Mouse (Mus musculus) testis, postnatal 14 days (tissue): ENCODE data around the gene Daglb.

Source experiments
- DNase-seq: peaks from one replicate; pipeline ENCODE4 v3.0.0; 2021; ENCODE audit warnings: low spot score

The Daglb gene

DNA sequence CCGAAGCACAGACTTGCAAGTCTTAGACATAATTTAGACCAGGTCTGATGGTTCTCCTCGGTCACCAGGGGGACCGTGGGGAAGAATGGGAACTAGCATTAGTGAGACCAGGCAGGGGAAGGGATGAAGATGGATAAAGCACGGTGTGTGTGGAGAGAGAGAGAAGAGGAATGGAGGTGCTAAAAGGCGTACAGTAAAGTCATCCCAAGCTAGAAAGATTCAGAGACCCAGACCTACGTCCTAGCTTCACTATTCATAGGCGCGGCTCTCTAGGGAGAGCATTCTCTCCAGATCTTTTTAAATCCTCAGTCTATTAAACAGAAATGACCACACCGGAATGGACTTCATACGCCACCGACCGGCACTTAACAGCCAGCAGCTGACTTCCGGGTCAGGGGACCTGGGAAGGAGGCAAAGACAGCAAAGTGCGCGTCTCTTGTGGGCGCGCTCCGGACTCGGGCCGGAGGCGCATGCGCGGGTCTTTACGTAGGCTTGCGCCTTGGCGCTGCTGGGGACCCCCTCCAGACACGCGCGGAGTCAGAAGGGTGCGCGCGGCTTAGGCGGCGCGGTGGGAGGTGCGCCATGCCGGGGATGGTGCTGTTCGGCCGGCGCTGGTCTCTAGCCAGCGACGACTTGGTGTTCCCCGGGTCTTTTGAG lies at the start of gene Daglb:
Daglb (plus strand) TSS at position 485 of the 657 bp plus-strand sequence.
- peak; percentile 89 for DNase-seq

- DNase-seq: no peak
Measured at GRCm38 (mm10) chr5:143421484-143421883, 42.9 kb upstream of the Daglb start.

DNA sequence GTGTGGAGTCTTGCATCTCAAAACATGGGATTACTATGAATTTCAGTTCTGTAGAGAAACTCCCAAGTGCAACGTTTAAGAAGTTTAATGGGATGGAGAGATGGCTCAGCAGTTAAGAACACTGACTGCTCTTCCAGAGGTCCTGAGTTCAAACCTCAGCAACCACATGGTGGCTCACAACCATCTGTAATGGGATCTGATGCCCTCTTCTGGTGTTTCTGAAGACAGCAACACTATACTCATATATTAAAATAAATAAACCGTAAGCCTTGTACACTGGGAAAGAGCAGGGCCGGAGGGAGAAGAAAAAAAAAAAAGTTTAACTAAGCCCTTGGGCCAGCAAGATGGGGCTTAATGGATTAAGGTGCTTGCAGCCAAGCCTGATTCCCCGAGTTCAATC lies 41.4 kb upstream of the Daglb start:
- no peak for DNase-seq

- no peak for DNase-seq
Measured at GRCm38 (mm10) chr5:143423899-143424519, 40.4 kb upstream of the Daglb start.

- DNase-seq: peak; percentile 40
Measured at GRCm38 (mm10) chr5:143434421-143434820, 30.0 kb upstream of the Daglb start.

DNA sequence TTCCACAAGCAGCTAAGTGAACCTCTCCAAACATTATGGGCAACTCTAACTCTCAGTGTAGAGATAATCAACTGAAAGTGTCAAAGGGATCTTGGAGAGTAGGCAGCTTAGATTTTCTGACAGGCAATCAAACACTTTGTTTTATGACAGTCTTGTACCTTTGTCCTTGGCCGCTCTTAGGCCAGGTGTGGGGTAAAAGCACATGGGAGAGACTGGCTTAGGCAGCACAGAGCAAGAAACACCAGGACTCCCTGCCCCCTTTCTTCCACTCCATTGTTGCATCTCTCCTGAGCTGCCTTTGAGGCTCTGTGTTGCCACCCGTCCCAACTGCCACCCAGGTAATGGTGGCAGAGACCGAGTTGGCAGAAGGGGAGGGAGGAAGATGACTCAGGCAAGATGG lies 23.1 kb upstream of the Daglb start:
- no peak for DNase-seq

- no peak for DNase-seq
Measured at GRCm38 (mm10) chr5:143441753-143442152, 22.6 kb upstream of the Daglb start.

- DNase-seq: no peak
Measured at GRCm38 (mm10) chr5:143463671-143464070, 713 bp upstream of the Daglb start.

- DNase-seq: no peak
Measured at GRCm38 (mm10) chr5:143464757-143465118, 354 bp downstream of the Daglb start.

DNA sequence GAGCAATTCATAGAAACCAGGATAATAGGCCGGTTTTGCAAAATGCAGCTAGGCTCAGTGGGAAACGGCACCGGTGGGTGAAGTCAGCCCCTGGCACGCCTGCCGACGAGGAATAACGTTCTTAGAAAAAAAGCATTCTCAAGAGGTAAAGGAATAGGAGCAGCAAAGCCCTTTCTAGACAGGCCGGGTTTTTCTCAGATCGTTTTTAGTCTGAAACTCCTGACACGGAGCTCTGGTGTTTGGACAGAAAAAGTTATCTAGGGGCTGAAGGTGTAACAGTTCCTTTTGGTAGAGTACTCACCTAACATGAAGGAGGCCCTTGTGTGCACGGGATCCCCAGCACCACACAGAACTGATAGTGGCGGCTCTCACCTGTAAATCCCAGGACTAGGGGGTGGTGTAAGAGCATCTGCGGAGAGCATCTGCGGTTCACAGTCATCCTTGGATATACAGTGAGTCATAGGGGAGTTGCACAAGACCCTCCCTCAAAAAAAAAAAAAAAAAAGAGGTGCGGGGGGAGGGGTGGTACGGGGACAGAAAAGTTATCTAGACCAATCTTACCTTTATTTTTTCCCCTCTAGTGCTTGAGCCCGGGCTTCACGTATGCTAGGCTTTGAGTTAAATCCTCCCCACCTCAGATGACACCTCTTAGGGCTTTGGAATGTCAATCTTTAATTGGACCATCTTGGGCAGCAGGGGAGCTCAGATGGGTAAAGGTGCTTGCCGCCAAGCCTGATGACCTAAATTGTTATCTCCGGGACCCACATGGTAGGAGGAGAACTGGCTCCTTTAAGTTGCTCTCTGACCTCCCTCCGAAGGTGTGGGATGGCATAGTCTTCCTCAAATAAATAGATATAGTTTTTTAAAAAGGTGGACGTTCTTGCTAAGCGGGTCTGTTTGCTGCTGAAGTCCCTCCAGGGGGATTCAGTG lies 1.0 kb downstream of the Daglb start:
- no peak for DNase-seq

- DNase-seq: no peak
Measured at GRCm38 (mm10) chr5:143466891-143467669, 2.7 kb downstream of the Daglb start.

DNA sequence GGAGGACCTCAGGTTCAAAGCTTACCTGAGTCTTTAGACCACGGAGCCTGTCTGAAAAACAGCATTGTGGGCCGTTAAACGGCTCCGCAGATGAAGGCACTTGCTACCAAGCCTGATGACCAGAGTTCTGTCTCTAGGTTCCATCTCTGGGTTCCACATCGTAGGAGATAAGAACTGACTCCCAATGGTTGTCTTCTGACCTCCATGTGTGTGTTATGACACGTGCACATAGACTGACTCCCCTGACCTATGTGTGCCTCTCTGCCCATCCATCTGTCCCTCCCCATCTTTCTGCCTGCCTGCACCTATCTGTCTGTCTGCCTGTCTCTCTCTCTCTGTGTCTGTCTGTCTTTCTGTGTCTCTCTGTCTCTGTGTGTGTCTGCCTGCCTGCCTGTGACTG lies 3.5 kb downstream of the Daglb start:
- DNase-seq: no peak

GRCm38 (mm10) chr5:143469628-143470027 lies 5.2 kb downstream of the Daglb start:
- no peak for DNase-seq

DNA sequence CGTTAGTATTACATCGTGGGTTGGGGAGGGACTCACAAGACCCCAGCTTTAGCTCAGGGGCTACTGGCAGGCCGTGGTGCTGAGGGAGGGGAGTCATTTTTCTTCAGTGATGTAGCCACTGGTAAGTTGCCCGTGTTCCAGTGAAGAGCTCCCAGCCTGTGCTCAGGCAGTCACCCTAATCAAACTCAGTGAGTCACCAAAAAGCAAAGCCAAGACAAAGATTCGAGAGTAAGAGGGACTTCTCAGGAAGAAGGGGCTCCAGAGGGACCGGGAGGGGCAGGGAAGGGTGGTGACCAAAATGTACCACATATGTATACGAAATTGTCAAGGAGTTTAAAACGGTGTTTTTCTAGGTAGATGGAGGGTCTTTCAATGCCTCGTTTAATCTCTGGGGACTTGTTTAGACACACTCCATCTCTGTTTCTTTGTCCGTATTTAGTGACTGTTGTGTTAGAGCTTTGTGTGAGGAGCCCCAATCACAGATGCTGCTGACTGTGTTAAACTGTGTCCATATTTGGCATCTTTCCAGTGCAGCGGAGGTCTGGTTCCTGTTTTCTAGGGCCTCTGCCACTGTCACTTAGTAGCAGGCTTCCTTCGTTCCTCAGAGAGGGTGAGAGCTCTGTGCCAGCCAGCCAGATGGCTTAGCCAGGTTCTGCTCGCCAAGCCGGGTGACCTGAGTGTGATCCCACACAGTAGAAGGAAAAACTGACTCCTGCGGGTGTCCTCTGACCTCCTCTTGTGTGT lies 6.2 kb downstream of the Daglb start:
- no peak for DNase-seq

GRCm38 (mm10) chr5:143471165-143471546 lies 6.8 kb downstream of the Daglb start:
- no peak for DNase-seq

GRCm38 (mm10) chr5:143471953-143472618 lies 7.7 kb downstream of the Daglb start:
- no peak for DNase-seq

DNA sequence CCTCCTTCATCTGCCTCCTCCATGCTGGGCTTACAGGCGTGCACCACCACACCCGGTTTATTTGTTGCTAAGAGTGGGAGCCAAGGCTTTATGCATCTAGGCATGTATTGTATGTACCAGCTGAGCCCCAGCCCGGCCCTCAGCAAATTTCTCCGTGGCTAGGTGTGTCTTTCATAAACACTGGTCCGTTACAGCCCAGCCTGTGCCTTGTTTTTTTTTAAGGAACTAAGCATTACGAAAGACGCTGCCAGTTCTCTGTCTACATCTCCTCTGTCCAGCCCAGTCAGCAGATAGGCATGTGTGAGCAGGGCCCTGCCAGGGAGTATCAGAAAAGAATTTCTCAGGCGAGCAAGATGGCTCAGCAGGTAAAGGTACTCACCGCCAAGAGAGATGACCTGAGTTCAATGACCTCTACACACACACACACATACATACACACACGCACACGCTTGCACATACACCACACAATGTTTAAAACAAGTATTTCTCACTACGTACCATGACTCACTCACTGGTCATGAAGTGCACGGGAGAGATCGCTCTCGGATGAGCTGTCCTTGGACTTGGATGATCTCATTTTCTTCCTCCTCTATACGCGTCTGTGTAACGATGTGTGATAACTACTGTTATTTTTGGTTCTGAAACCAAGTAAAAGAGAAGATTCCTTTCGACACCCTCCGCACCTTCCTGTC lies 10.9 kb downstream of the Daglb start:
- no peak for DNase-seq

- no peak for DNase-seq
Measured at GRCm38 (mm10) chr5:143476013-143476412, 11.6 kb downstream of the Daglb start.

GRCm38 (mm10) chr5:143477901-143478300 lies 13.5 kb downstream of the Daglb start:
- DNase-seq: no peak

DNA sequence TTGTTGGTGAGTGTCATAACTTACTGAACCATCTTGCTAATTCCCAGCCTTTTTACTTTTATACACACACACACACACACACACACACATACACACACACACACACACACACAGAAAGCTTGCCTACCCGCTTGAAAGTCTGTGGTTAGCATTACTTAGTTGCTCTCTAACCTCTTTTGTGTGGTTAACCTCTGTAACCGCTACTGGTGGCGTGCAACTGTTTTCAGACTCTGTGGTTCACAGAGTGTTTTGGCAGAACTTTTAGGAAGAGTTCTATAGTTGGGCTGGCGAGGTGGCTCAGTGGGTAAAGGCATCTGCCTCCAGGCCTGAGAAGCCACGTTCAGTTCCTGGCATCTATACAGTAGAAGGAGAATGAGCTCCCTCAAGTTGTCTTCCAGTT lies 20.6 kb downstream of the Daglb start:
- no peak for DNase-seq
